Mouse (Mus musculus) stomach, postnatal 0 days (tissue): ENCODE measurements around the gene Rce1.

Source experiments
- CTCF ChIP-seq: IDR thresholded peaks from 2 replicates; pipeline ENCODE4 v1.5.1; 2016; ENCODE audit warnings: antibody characterized with exemption, low read depth, mild to moderate bottlenecking, moderate library complexity
- EP300 ChIP-seq: optimal IDR thresholded peaks from 2 replicates; pipeline ENCODE3; 2016; ENCODE audit warnings: antibody characterized with exemption

GRCm38 (mm10) chr19:4579296-4579695 lies 46.1 kb downstream of the Rce1 start:
- TF ChIP-seq CTCF (no peak), EP300 (no peak)
